Mouse (Mus musculus) embryonic facial prominence, embryonic 13.5 days (tissue): ENCODE results near the gene Huwe1. TPM values are rescaled to one million over a fixed set of nuclear protein-coding genes. Genes with fewer than 3 reads are reported as not detected.
A peak's percentile ranks its signal among the peaks of the same experiment; 100 is the strongest.

Experiments used
- ATAC-seq: fragments of 200-750 bp; cut with Nextera tagmentation; 2 replicates; pipeline ENCODE4 v1.8.0; 2017; ENCODE audit warnings: low read depth; ENCODE audit not compliant: insufficient number of reproducible peaks, insufficient read depth, low FRiP score, low TSS enrichment
- H3K27ac ChIP-seq: fragments of 300-500 bp; sonication (generic); 2 replicates; pipeline ENCODE4 v1.5.1; 2015; ENCODE audit warnings: moderate library complexity, mild to moderate bottlenecking, inconsistent platforms
- H3K27me3 ChIP-seq: fragments of 300-500 bp; sonication (generic); 2 replicates; pipeline ENCODE4 v1.6.1; 2015; ENCODE audit warnings: mild to moderate bottlenecking, inconsistent platforms
- H3K36me3 ChIP-seq: fragments of 300-500 bp; sonication (generic); 2 replicates; pipeline ENCODE4 v1.6.1; 2015; ENCODE audit warnings: mild to moderate bottlenecking, inconsistent platforms
- H3K4me1 ChIP-seq: fragments of 300-500 bp; sonication (generic); 2 replicates; pipeline ENCODE4 v1.6.1; 2015; ENCODE audit warnings: inconsistent platforms
- H3K4me2 ChIP-seq: fragments of 300-500 bp; sonication (generic); 2 replicates; pipeline ENCODE4 v1.6.1; 2015; ENCODE audit warnings: moderate library complexity, mild to moderate bottlenecking, inconsistent platforms
- H3K4me3 ChIP-seq: fragments of 300-500 bp; sonication (generic); 2 replicates; pipeline ENCODE4 v1.5.1; 2015; ENCODE audit warnings: mild to moderate bottlenecking, inconsistent platforms
- H3K9ac ChIP-seq: fragments of 300-500 bp; sonication (generic); 2 replicates; pipeline ENCODE4 v1.6.1; 2015; ENCODE audit warnings: mild to moderate bottlenecking, inconsistent platforms
- H3K9me3 ChIP-seq: fragments of 300-500 bp; sonication (generic); 2 replicates; pipeline ENCODE4 v1.6.1; 2016; ENCODE audit warnings: inconsistent platforms
- whole genome bisulfite sequencing: fragments of 180-500 bp; shearing (Covaris S2); methylation state at CpG from one replicate; pipeline ENCODE4 v1.1.7; 2015; ENCODE audit warnings: mixed read lengths; 5-methylcytosine and 5-hydroxymethylcytosine counted together
- polyA plus RNA-seq: library from polyadenylated mRNA; unstranded; fragments of >200 nt; fragmentation: Nextera tagmentation; extraction: Ambion mirVana; gene quantifications from 2 replicates; pipeline ENCODE4 v1.2.1, GENCODE M21; 2015

Huwe1 gene
- 62.4 and 63.1 TPM in 2 replicates for polyA plus RNA-seq

GRCm38 (mm10) chrX:151800701-151801511, at the start of gene Huwe1:
Gene Huwe1 (plus strand): TSS chrX:151800807.
- H3K9me3 ChIP-seq = no peaks in the 10 kb centered on the region
- peak within 1 kb of the TSS; percentile 94 for H3K27ac ChIP-seq
- ATAC-seq = peak; percentile 38; the same call in 1 of the 2 replicates
- peaks cover 6% of the 10 kb centered on the region for H3K27me3 ChIP-seq
- no peaks in the 10 kb centered on the region for H3K4me1 ChIP-seq
- no peaks in the 10 kb centered on the region for H3K36me3 ChIP-seq
- WGBS = 26% methylated on average over 32 of the region's 36 CpGs
- H3K9ac ChIP-seq = peak within 1 kb of the TSS; percentile 82
- peak within 1 kb of the TSS; percentile 50 for H3K4me2 ChIP-seq
- peak within 1 kb of the TSS; percentile 56 for H3K4me3 ChIP-seq

- no peak for ATAC-seq
- no peak overlapping the region for H3K4me2 ChIP-seq
- H3K9ac ChIP-seq = no peak overlapping the region
- no peaks in the 10 kb centered on the region for H3K4me1 ChIP-seq
- H3K27me3 ChIP-seq = 0 out of 2 replicates have a peak, but pooled peaks cover 3% of the 10 kb centered on the region
- no peaks in the 10 kb centered on the region for H3K9me3 ChIP-seq
- H3K4me3 ChIP-seq = no peak overlapping the region
- WGBS = 82% methylated on average over 1 of the region's 1 CpGs
- no peaks in the 10 kb centered on the region for H3K36me3 ChIP-seq
- H3K27ac ChIP-seq = no peak overlapping the region
These were observed 20.3 kb upstream of the Huwe1 start for GRCm38 (mm10) chrX:151780348-151780747.

- 0 out of 2 replicates have a peak, but pooled peaks cover 3% of the 10 kb centered on the region for H3K27me3 ChIP-seq
- no peaks in the 10 kb centered on the region for H3K36me3 ChIP-seq
- H3K4me3 ChIP-seq = no peak overlapping the region
- H3K4me1 ChIP-seq = no peaks in the 10 kb centered on the region
- no peak overlapping the region for H3K9ac ChIP-seq
- WGBS = 78% methylated on average over 4 of the region's 4 CpGs
- H3K27ac ChIP-seq = no peak overlapping the region
- no peaks in the 10 kb centered on the region for H3K9me3 ChIP-seq
- no peak overlapping the region for H3K4me2 ChIP-seq
- no peak for ATAC-seq
These were observed 17.7 kb upstream of the Huwe1 start for GRCm38 (mm10) chrX:151782939-151783338.

DNA sequence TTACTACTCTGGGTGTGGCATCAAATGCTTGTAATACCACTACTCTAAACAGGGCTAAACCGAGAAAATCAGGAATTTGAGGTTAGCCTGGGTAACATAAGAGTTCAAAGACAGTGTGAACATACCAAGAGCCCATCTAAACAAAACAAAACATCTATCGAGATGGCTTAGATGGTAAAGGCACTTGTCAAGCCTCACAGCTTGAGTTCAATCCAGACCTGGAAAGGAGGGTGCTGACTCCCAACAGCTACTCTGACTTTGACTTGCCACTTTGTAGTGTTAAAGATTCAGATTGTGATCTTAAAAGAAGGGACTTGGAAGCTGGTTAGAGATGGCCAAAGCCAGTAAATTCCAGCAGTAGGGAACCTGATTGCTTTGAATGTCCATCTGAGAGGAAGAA, 7.8 kb upstream of the Huwe1 start:
- Histone ChIP-seq H3K27ac (no peak overlapping the region), H3K4me1 (no peaks in the 10 kb centered on the region), H3K9ac (no peak overlapping the region), H3K4me3 (no peak overlapping the region), H3K9me3 (no peaks in the 10 kb centered on the region), H3K36me3 (no peaks in the 10 kb centered on the region), H3K4me2 (no peak overlapping the region), H3K27me3 (no peaks in the 10 kb centered on the region; the same call in 1 of the 2 replicates)
- 61% methylated on average over 2 of the region's 2 CpGs for WGBS
- ATAC-seq = no peak

- H3K4me3 ChIP-seq = no peak overlapping the region
- H3K27ac ChIP-seq = no peak overlapping the region
- no peak for ATAC-seq
- no peaks in the 10 kb centered on the region for H3K36me3 ChIP-seq
- H3K4me2 ChIP-seq = no peak overlapping the region
- H3K27me3 ChIP-seq = peaks cover 6% of the 10 kb centered on the region
- H3K9ac ChIP-seq = no peak overlapping the region
- no peaks in the 10 kb centered on the region for H3K4me1 ChIP-seq
- H3K9me3 ChIP-seq = no peaks in the 10 kb centered on the region
- 48% methylated on average over 1 of the region's 1 CpGs for WGBS
These were observed 2.6 kb upstream of the Huwe1 start for GRCm38 (mm10) chrX:151797970-151798369.

DNA sequence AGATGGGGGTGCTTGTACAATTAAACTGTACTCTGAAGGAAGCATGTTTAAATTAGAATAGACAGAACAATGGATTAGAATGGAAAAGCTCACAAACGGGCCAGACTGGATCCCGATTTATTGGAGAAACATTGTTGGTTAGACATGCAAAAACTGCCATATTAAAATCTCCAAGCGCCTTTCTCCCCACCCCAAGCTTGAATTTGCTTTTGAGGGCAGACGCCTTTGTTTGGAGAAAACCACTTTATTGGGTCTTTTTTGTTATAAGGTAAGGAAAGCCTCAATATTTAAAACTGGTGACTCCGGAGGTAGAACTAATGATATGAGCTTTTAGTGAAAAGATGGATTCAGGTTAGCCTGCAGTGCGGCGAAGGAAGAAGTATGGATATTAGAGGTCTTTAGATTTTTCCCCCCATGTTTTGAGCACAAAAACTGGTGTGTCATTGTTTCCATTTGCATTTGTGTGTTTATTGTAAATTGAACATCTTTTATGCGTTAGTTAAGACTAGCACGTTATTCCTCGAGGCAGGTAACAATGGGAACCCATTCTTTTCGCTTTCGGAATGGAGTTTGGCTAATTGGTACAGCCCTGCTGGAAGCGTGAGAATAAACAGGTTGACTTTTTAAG, 1.8 kb downstream of the Huwe1 start:
- Histone ChIP-seq H3K4me1 (no peaks in the 10 kb centered on the region), H3K27me3 (peaks cover 6% of the 10 kb centered on the region), H3K36me3 (no peaks in the 10 kb centered on the region), H3K9ac (peak overlapping the region; percentile 70), H3K27ac (peak overlapping the region; percentile 92), H3K4me3 (peak overlapping the region; percentile 53), H3K9me3 (no peaks in the 10 kb centered on the region), H3K4me2 (peak overlapping the region; percentile 52)
- WGBS = 23% methylated on average over 13 of the region's 13 CpGs
- ATAC-seq = no peak

- WGBS = 27% methylated on average over 77 of the region's 77 CpGs
- peak overlapping the region; percentile 53 for H3K4me3 ChIP-seq
- peak overlapping the region; percentile 74 for H3K9ac ChIP-seq
- H3K27me3 ChIP-seq = peaks cover 3% of the 10 kb centered on the region
- peak; percentile 88 for ATAC-seq
- no peaks in the 10 kb centered on the region for H3K9me3 ChIP-seq
- no peaks in the 10 kb centered on the region for H3K36me3 ChIP-seq
- H3K27ac ChIP-seq = peak overlapping the region; percentile 92
- no peaks in the 10 kb centered on the region for H3K4me1 ChIP-seq
- H3K4me2 ChIP-seq = peak overlapping the region; percentile 63
These were observed 2.6 kb downstream of the Huwe1 start for GRCm38 (mm10) chrX:151802956-151803776.

DNA sequence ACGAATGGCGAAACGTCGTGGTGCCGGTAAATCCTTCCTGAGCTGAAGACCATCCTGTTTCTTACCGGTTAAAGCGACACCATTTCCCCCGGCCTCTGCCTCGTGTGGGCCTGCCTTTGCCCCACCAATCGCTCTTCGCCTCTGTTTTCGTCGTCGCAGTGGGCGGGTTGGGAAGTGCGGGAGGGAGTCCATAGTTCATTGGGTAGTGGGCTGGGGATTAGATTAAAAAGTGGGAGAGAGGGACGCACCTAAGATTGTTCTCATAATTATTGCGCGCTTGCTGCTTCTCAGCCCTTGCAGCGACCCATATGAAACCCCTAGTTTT, 3.1 kb downstream of the Huwe1 start:
- WGBS = 21% methylated on average over 20 of the region's 20 CpGs
- no peaks in the 10 kb centered on the region for H3K9me3 ChIP-seq
- peak overlapping the region; percentile 91 for H3K27ac ChIP-seq
- no peaks in the 10 kb centered on the region for H3K4me1 ChIP-seq
- peak overlapping the region; percentile 63 for H3K4me2 ChIP-seq
- no peaks in the 10 kb centered on the region for H3K36me3 ChIP-seq
- peak; percentile 35; the same call in 1 of the 2 replicates for ATAC-seq
- H3K9ac ChIP-seq = peak overlapping the region; percentile 74
- peak overlapping the region; percentile 53 for H3K4me3 ChIP-seq
- H3K27me3 ChIP-seq = peaks cover 3% of the 10 kb centered on the region

DNA sequence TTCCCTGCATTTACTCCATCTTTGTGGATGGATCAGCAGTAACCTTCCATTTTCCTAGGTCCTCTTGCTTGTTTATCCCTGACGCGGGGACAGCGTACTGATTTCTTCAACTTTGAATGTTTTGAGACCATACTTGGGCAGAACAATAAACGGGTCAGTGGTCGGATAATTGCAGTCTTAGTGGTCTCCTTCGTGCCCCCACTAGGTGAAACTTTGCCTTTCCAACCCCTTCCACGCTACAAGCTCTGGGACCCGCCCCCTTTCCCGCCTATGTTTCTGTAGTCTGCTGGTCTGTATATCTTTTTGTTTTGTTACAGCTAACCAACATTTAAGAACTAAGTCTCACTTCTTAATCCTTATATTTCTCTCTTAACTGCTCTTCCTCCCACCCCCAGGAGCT, 3.8 kb downstream of the Huwe1 start:
- peak overlapping the region; percentile 63 for H3K4me2 ChIP-seq
- no peaks in the 10 kb centered on the region for H3K4me1 ChIP-seq
- ATAC-seq = no peak
- H3K4me3 ChIP-seq = peak overlapping the region; percentile 53
- peak overlapping the region; percentile 74 for H3K9ac ChIP-seq
- no peaks in the 10 kb centered on the region for H3K9me3 ChIP-seq
- H3K27ac ChIP-seq = no peak overlapping the region
- H3K27me3 ChIP-seq = no peaks in the 10 kb centered on the region; the same call in 1 of the 2 replicates
- 19% methylated on average over 9 of the region's 9 CpGs for WGBS
- no peaks in the 10 kb centered on the region for H3K36me3 ChIP-seq

GRCm38 (mm10) chrX:151811481-151811880, 10.9 kb downstream of the Huwe1 start:
- H3K27me3 ChIP-seq = peaks cover 7% of the 10 kb centered on the region
- H3K27ac ChIP-seq = no peak overlapping the region
- peaks cover 9% of the 10 kb centered on the region; the same call in 1 of the 2 replicates for H3K36me3 ChIP-seq
- no peak overlapping the region for H3K4me2 ChIP-seq
- H3K4me1 ChIP-seq = no peaks in the 10 kb centered on the region
- no peak overlapping the region for H3K4me3 ChIP-seq
- 85% methylated on average over 6 of the region's 6 CpGs for WGBS
- no peaks in the 10 kb centered on the region for H3K9me3 ChIP-seq
- no peak for ATAC-seq
- no peak overlapping the region for H3K9ac ChIP-seq

DNA sequence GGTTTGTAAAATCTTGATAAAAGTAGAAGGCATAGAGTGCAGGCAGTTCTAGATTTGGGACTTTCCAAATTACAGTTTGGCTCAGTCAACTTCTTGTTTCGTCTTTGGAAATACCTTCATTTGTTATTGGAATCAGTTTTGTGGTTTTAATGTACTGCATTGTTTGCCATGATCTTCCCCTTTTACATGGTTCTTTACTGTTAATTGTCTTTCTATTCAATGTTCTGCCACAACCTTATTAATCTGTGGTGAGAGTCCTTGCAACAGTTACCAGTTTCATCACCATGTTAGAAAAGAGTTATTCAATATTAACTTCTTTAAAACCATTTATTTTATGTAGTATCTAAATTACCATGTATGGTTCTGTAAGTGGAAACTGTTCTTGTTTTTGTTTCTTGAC, 13.0 kb downstream of the Huwe1 start:
- Histone ChIP-seq H3K36me3 (peaks cover 9% of the 10 kb centered on the region; the same call in 1 of the 2 replicates), H3K4me3 (no peak overlapping the region), H3K9ac (no peak overlapping the region), H3K27me3 (peaks cover 9% of the 10 kb centered on the region), H3K4me2 (no peak overlapping the region), H3K9me3 (no peaks in the 10 kb centered on the region), H3K27ac (no peak overlapping the region), H3K4me1 (no peaks in the 10 kb centered on the region)
- ATAC-seq = no peak
- 83% methylated on average over 1 of the region's 1 CpGs for WGBS
